Mouse (Mus musculus) stomach, postnatal 0 days (tissue): ENCODE results near the gene Creb3l2.

Experiments used
- CTCF ChIP-seq: IDR thresholded peaks from 2 replicates; pipeline ENCODE4 v1.5.1; 2016; ENCODE audit warnings: antibody characterized with exemption, low read depth, mild to moderate bottlenecking, moderate library complexity
- EP300 ChIP-seq: optimal IDR thresholded peaks from 2 replicates; pipeline ENCODE3; 2016; ENCODE audit warnings: antibody characterized with exemption

DNA sequence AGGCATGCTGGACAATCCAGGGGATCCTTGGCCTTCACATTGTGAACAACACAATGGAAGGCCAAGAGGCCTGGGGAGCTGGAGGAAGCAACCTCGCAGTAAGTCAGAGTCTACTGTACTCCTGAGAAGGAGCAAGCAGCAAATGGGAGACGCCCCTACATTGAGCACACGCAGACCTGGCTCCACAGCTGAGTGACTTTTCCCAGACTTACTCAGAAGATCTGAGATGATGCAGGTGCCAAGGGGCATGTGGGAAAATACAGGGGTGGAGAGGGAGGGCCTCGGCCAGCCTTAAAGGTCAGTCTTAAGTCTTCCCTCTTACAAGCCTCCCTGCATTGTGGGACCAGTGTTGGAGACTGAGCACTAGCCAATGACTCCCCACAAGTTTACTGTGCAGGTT is 25.2 kb downstream of the Creb3l2 start:
- TF ChIP-seq CTCF (no peak), EP300 (no peak)
